Mouse (Mus musculus): ENCODE measurements at regions not wholly inside any gene's neighbourhood (a gene's known extent, or its start where the extent isn't known, plus 50 kb on each side); places are given as distances from the start of the nearest gene placed in this dataset.

- H3K4me3 ChIP-seq, result no peak overlapping the region
- peaks cover 8% of the 10 kb centered on the region for H3K9me3 ChIP-seq
- H3K27ac ChIP-seq (replicated peaks), result no peak overlapping the region
- H3K9ac ChIP-seq, result no peak overlapping the region
- 90% methylated on average over 3 of the region's 3 CpGs for WGBS
- H3K36me3 ChIP-seq, result no peaks in the 10 kb centered on the region
- no peaks in the 10 kb centered on the region for H3K27me3 ChIP-seq
- no peak overlapping the region for H3K4me2 ChIP-seq
- H3K4me1 ChIP-seq (replicated peaks), result no peaks in the 10 kb centered on the region
- no peak for ATAC-seq (ENCODE audit: low FRiP score, low read depth)
Measured at GRCm38 (mm10) chr8:79508597-79508996, 109.3 kb upstream of the Smad1 start.

- no peak for ATAC-seq (ENCODE audit: low FRiP score, low read depth)
- Histone ChIP-seq H3K36me3 (no peaks in the 10 kb centered on the region), H3K27ac (replicated peaks) (no peak overlapping the region), H3K9me3 (no peaks in the 10 kb centered on the region), H3K4me3 (no peak overlapping the region), H3K9ac (no peak overlapping the region), H3K4me2 (no peak overlapping the region), H3K27me3 (no peaks in the 10 kb centered on the region), H3K4me1 (replicated peaks) (no peaks in the 10 kb centered on the region)
- 82% methylated on average over 5 of the region's 5 CpGs for WGBS
Measured at GRCm38 (mm10) chr8:79505381-79505780, 106.1 kb upstream of the Smad1 start.

- WGBS, result 95% methylated on average over 2 of the region's 2 CpGs
- Histone ChIP-seq H3K36me3 (no peaks in the 10 kb centered on the region), H3K4me2 (no peak overlapping the region), H3K4me3 (no peak overlapping the region), H3K27ac (replicated peaks) (no peak overlapping the region), H3K9me3 (no peaks in the 10 kb centered on the region), H3K4me1 (replicated peaks) (no peaks in the 10 kb centered on the region), H3K27me3 (no peaks in the 10 kb centered on the region), H3K9ac (no peak overlapping the region)
- no peak for ATAC-seq (ENCODE audit: low FRiP score, low read depth)
Measured at GRCm38 (mm10) chr8:79503906-79504305, 104.6 kb upstream of the Smad1 start.

GRCm38 (mm10) chr8:79502062-79502461 is 102.7 kb upstream of the Smad1 start:
- ATAC-seq (ENCODE audit: low FRiP score, low read depth), result no peak
- H3K27me3 ChIP-seq, result no peaks in the 10 kb centered on the region
- 91% methylated on average over 4 of the region's 4 CpGs for WGBS

DNA sequence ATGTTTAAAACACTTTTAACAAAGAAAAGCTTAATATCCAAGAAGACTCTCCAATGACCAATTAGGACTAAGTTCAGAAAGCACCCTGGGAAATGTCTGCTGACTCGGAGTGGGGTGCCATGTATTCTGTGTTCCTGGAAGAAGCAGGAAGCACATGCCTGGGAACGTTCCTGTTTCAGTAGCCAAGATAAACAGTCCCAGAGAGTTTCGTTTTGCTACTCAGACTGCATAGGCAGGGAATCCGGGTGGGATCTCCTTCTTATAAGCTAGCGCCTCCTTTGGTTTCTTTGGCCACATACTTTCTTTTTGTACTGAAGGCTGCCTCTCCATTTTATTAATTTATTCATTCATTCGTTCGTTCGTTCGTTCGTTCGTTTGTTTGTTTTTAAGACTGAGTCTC is 101.9 kb upstream of the Smad1 start:
- 88% methylated on average over 11 of the region's 11 CpGs for WGBS

More at GRCm38 (mm10) chr8:79502062-79502461, 102.7 kb upstream of the Smad1 start:
- H3K4me2 ChIP-seq, result no peak overlapping the region
- no peak overlapping the region for H3K4me3 ChIP-seq
- H3K27ac ChIP-seq (replicated peaks), result no peak overlapping the region
- H3K4me1 ChIP-seq (replicated peaks), result no peaks in the 10 kb centered on the region
- no peaks in the 10 kb centered on the region for H3K36me3 ChIP-seq
- no peaks in the 10 kb centered on the region for H3K9me3 ChIP-seq
- no peak overlapping the region for H3K9ac ChIP-seq

GRCm38 (mm10) chr8:79499258-79499657 is 99.9 kb upstream of the Smad1 start:
- no peak overlapping the region for H3K4me3 ChIP-seq
- H3K36me3 ChIP-seq, result no peaks in the 10 kb centered on the region
- H3K4me1 ChIP-seq (replicated peaks), result no peaks in the 10 kb centered on the region
- no peak overlapping the region for H3K4me2 ChIP-seq
- H3K9me3 ChIP-seq, result no peaks in the 10 kb centered on the region
- no peak overlapping the region for H3K27ac ChIP-seq (replicated peaks)
- no peaks in the 10 kb centered on the region for H3K27me3 ChIP-seq
- ATAC-seq (ENCODE audit: low FRiP score, low read depth), result no peak
- no peak overlapping the region for H3K9ac ChIP-seq
- 91% methylated on average over 2 of the region's 2 CpGs for WGBS

More for the DNA sequence above, 101.9 kb upstream of the Smad1 start:
- ATAC-seq (ENCODE audit: low FRiP score, low read depth), result no peak
- Histone ChIP-seq H3K27ac (replicated peaks) (no peak overlapping the region), H3K4me2 (no peak overlapping the region), H3K9me3 (no peaks in the 10 kb centered on the region), H3K36me3 (no peaks in the 10 kb centered on the region), H3K4me1 (replicated peaks) (no peaks in the 10 kb centered on the region), H3K27me3 (no peaks in the 10 kb centered on the region), H3K9ac (no peak overlapping the region), H3K4me3 (no peak overlapping the region)

DNA sequence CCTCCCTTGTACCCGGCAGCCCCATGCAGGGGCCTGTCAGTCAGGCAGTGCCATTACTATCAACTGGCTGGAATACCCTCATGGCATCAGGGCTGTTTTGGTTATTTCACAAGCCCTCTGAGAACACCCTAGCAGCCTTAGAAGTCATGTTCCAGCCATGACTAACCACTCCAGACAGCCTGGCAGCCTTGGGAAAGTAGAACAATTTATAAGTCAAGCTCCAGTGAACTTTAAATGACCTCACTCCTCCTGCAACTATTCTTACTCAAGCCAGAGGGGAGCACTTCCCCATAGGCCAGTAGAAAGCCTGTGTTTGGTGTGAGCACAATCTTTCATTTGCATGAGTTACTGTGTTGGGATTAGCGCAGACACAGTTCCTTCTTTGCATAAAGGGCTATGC is 99.3 kb upstream of the Smad1 start:
- no peaks in the 10 kb centered on the region for H3K4me1 ChIP-seq (replicated peaks)
- no peaks in the 10 kb centered on the region for H3K27me3 ChIP-seq
- no peaks in the 10 kb centered on the region for H3K9me3 ChIP-seq
- ATAC-seq (ENCODE audit: low FRiP score, low read depth), result no peak
- no peak overlapping the region for H3K4me2 ChIP-seq
- 63% methylated on average over 2 of the region's 2 CpGs for WGBS
- H3K27ac ChIP-seq (replicated peaks), result no peak overlapping the region
- no peak overlapping the region for H3K9ac ChIP-seq
- no peaks in the 10 kb centered on the region for H3K36me3 ChIP-seq
- H3K4me3 ChIP-seq, result no peak overlapping the region

DNA sequence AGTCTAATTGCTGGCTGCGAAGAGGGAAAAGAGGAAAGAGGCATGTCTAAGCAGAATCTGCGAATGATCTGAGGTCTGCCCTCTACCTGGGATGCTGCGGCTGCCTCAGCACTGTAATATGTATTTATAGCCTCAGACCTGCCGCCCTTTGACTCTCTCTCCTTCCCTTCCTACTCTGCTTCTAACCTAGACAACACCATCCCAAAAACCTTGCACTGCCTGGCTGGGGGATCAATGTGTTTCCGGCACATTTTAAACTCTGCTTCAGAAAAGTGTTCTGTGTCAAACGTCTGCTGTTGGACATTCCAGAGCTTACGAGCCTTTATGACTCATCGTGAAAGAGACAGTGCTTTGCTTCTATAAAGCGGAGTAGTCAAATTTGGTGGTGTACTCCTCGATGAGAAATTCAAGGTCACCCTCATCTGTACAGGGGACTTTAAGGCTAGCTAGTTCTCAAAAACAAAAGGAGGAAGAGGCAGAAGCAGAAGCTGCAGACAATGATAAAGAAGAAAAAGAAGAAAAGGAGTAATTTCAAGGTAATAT is 91.9 kb upstream of the Smad1 start:
- 66% methylated on average over 10 of the region's 10 CpGs for WGBS

DNA sequence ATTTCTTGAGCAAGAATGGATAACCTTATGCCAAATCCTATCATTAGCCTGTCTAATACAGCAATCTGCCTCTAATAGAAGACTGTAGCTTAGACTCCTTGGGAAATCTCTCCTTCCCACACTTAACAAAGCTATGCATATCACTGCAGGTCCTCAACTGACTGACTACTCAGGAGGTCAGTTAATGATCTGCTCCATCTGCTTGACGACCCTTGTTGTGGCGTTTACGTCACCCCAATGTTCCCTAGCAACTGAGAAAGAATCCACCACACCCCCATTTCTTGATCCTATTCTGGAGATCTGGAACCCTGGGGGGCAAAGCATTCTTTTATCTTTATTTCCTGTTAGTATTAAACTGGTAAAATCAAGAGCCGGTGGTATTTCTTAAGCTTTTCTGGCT is 91.4 kb upstream of the Smad1 start:
- Histone ChIP-seq H3K4me2 (no peak overlapping the region), H3K9ac (no peak overlapping the region), H3K27me3 (no peaks in the 10 kb centered on the region), H3K36me3 (no peaks in the 10 kb centered on the region), H3K4me3 (no peak overlapping the region), H3K27ac (replicated peaks) (no peak overlapping the region), H3K4me1 (replicated peaks) (no peaks in the 10 kb centered on the region), H3K9me3 (no peaks in the 10 kb centered on the region)
- ATAC-seq (ENCODE audit: low FRiP score, low read depth), result no peak
- 16% methylated on average over 4 of the region's 4 CpGs for WGBS

More for the DNA sequence above, 91.9 kb upstream of the Smad1 start:
- Histone ChIP-seq H3K9ac (no peak overlapping the region), H3K4me3 (no peak overlapping the region), H3K4me1 (replicated peaks) (no peaks in the 10 kb centered on the region), H3K36me3 (no peaks in the 10 kb centered on the region), H3K4me2 (no peak overlapping the region), H3K27ac (replicated peaks) (no peak overlapping the region), H3K27me3 (no peaks in the 10 kb centered on the region), H3K9me3 (no peaks in the 10 kb centered on the region)
- no peak for ATAC-seq (ENCODE audit: low FRiP score, low read depth)

GRCm38 (mm10) chr8:79488861-79489260 is 89.5 kb upstream of the Smad1 start:
- Histone ChIP-seq H3K4me3 (no peak overlapping the region), H3K27ac (replicated peaks) (no peak overlapping the region), H3K9me3 (no peaks in the 10 kb centered on the region), H3K4me2 (no peak overlapping the region), H3K4me1 (replicated peaks) (no peaks in the 10 kb centered on the region), H3K9ac (no peak overlapping the region), H3K27me3 (no peaks in the 10 kb centered on the region), H3K36me3 (no peaks in the 10 kb centered on the region)
- 70% methylated on average over 2 of the region's 2 CpGs for WGBS
- ATAC-seq (ENCODE audit: low FRiP score, low read depth), result no peak

- Histone ChIP-seq H3K27me3 (no peaks in the 10 kb centered on the region), H3K4me1 (replicated peaks) (no peaks in the 10 kb centered on the region), H3K9me3 (no peaks in the 10 kb centered on the region), H3K27ac (replicated peaks) (no peak overlapping the region), H3K36me3 (no peaks in the 10 kb centered on the region), H3K9ac (no peak overlapping the region), H3K4me2 (no peak overlapping the region), H3K4me3 (no peak overlapping the region)
- ATAC-seq (ENCODE audit: low FRiP score, low read depth), result no peak
- 88% methylated on average over 6 of the region's 6 CpGs for WGBS
Measured at GRCm38 (mm10) chr8:79487597-79487996, 88.3 kb upstream of the Smad1 start.

DNA sequence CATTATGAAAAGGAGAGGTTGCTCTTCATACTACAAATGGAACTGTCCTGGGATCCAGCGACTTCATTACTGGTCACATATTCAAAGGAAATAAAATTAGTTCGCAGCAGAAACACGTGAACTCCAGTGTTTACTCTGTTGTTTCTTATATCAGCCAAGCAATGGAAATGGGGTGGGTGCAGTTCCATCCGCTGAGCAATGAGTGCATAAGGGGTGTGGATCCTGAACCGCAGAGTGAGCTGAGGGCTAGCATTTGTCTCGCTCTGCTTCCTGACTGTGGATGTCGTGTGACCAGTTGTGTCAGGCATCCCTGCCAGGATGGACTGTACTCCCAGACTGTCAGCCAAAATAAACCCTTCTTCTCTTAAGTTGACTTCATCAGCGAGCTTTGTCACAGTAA is 80.0 kb upstream of the Smad1 start:
- no peak overlapping the region for H3K9ac ChIP-seq
- H3K4me3 ChIP-seq, result no peak overlapping the region
- H3K4me2 ChIP-seq, result no peak overlapping the region
- no peaks in the 10 kb centered on the region for H3K36me3 ChIP-seq
- no peaks in the 10 kb centered on the region for H3K9me3 ChIP-seq
- no peaks in the 10 kb centered on the region for H3K4me1 ChIP-seq (replicated peaks)
- WGBS, result 94% methylated on average over 8 of the region's 8 CpGs
- H3K27ac ChIP-seq (replicated peaks), result no peak overlapping the region
- H3K27me3 ChIP-seq, result no peaks in the 10 kb centered on the region
- ATAC-seq (ENCODE audit: low FRiP score, low read depth), result no peak

- no peak overlapping the region for H3K9ac ChIP-seq
- ATAC-seq (ENCODE audit: low FRiP score, low read depth), result no peak
- no peaks in the 10 kb centered on the region for H3K4me1 ChIP-seq (replicated peaks)
- H3K4me3 ChIP-seq, result no peak overlapping the region
- 25% methylated on average over 5 of the region's 5 CpGs for WGBS
- H3K27ac ChIP-seq (replicated peaks), result no peak overlapping the region
- no peaks in the 10 kb centered on the region for H3K9me3 ChIP-seq
- no peaks in the 10 kb centered on the region for H3K27me3 ChIP-seq
- H3K36me3 ChIP-seq, result no peaks in the 10 kb centered on the region
- H3K4me2 ChIP-seq, result no peak overlapping the region
Measured at GRCm38 (mm10) chr8:79476012-79476411, 76.7 kb upstream of the Smad1 start.

Data from hindbrain, embryonic 15.5 days (tissue).